15 mouse cellular contexts compared by ENCODE assay signal in the genomic region with DNA sequence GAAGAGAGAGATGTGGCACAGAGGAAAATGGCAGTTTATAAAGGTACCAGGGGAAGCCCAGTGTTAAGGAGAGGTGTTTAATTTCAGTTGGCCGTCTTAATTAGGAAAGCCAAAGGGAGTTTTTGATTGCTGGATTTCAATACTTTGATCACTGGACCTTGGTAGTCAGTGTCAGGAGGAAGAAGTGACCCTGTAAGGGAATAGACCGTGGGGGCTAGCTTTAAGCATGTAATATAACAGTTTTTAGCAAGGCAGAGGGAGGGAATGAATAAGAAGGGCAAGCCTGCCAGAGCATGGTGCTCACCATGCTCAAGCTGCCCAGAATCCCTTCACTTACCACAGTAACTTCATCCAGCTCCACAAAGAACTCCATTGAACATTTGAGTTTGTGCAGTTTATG.
"Had no signal": no experiment of that assay in that cellular context is flagged by ENCODE, and none has a peak within 500 bp of the region (broad histone marks: within the 10 kb centered on the region; RNA-seq: fewer than 3 reads in every experiment).

No protein-coding gene starts in this region.

- H3K27me3 ChIP-seq: neural tube, embryonic 15.5 days; stomach, embryonic 15.5 days had no signal

- DNase-seq: retina, postnatal 1 day; right cerebral cortex, adult 18-20 months; right cerebral cortex, postnatal 14 days; right cerebral cortex, postnatal 25 days; right cerebral cortex, postnatal 4 days; spleen, adult 18-20 months; thymus, adult 18-20 months; thymus, adult 2 months; thymus, postnatal 14 days; thymus, postnatal 25 days; thymus, postnatal 36 days; thymus, postnatal 4 days had no signal

- H3K36me3 ChIP-seq: neural tube, embryonic 15.5 days; stomach, embryonic 15.5 days had no signal

- H3K27ac ChIP-seq: neural tube, embryonic 15.5 days; stomach, embryonic 15.5 days; stomach, postnatal 0 days had no signal

- H3K9ac ChIP-seq: neural tube, embryonic 15.5 days; stomach, embryonic 15.5 days had no signal

- H3K4me2 ChIP-seq: neural tube, embryonic 15.5 days; stomach, embryonic 15.5 days had no signal

- H3K4me3 ChIP-seq: neural tube, embryonic 15.5 days; stomach, embryonic 15.5 days had no signal

- H3K9me3 ChIP-seq: neural tube, embryonic 15.5 days; stomach, embryonic 15.5 days had no signal

- H3K4me1 ChIP-seq: neural tube, embryonic 15.5 days; stomach, embryonic 15.5 days had no signal
